Mouse (Mus musculus) ES-E14 (cell line): Measurements from ENCODE around the gene Fn1. TPM values are rescaled to one million over a fixed set of nuclear protein-coding genes. Genes with fewer than 3 reads are reported as not detected.

Experiments
- DNase-seq: peaks from one replicate; pipeline ENCODE4 v3.0.0-alpha.2; 2013; ENCODE audit warnings: low read depth, low spot score
- H3K27ac ChIP-seq: 2 replicates; pipeline ENCODE4 v1.5.1; 2012; ENCODE audit warnings: low read depth, mild to moderate bottlenecking, low read length, moderate library complexity, mixed read lengths; ENCODE audit not compliant: poor library complexity, insufficient read depth, severe bottlenecking
- H3K36me3 ChIP-seq: 2 replicates; pipeline ENCODE4 v1.6.1; 2012; ENCODE audit warnings: mild to moderate bottlenecking, low read length, moderate library complexity, mixed read lengths; ENCODE audit not compliant: control insufficient read depth, poor library complexity, insufficient read depth, severe bottlenecking
- H3K4me1 ChIP-seq, 2 experiments: fragments of 150-350 bp in 1 of 2; sonication (generic) in 1 of 2; 2 replicates each; pipeline ENCODE4 v1.6.1; 2012; ENCODE audit warnings: low read length in 2 of 2, mild to moderate bottlenecking in 1 of 2, mixed read lengths in 1 of 2; ENCODE audit not compliant: control insufficient read depth in 2 of 2, insufficient read depth in 2 of 2, poor library complexity in 1 of 2
- H3K4me3 ChIP-seq, 2 experiments: fragments of 150-350 bp in 1 of 2; sonication (generic) in 1 of 2; 2 replicates each; pipeline ENCODE4 v1.5.1; 2012; ENCODE audit warnings: low read length in 2 of 2, low read depth in 1 of 2, mild to moderate bottlenecking in 1 of 2, mixed read lengths in 1 of 2; ENCODE audit not compliant: insufficient read depth in 1 of 2, poor library complexity in 1 of 2, severe bottlenecking in 1 of 2
- H3K9ac ChIP-seq: 2 replicates; pipeline ENCODE4 v1.6.1; 2012; ENCODE audit warnings: low read depth, mild to moderate bottlenecking, low read length, mixed read lengths; ENCODE audit not compliant: poor library complexity, insufficient read depth, severe bottlenecking
- H3K9me3 ChIP-seq: fragments of 150-350 bp; sonication (generic); 2 replicates; pipeline ENCODE4 v1.6.1; 2012; ENCODE audit warnings: low read depth, mild to moderate bottlenecking, low read length; ENCODE audit not compliant: control insufficient read depth, insufficient read depth
- CHD2 ChIP-seq: IDR thresholded peaks from 2 replicates; pipeline ENCODE4 v1.6.1; 2014; ENCODE audit warnings: mild to moderate bottlenecking, low read depth, low read length, inconsistent platforms
- HCFC1 ChIP-seq: IDR thresholded peaks from 2 replicates; pipeline ENCODE4 v1.6.1; 2012; ENCODE audit warnings: low read length, inconsistent platforms, borderline replicate concordance; ENCODE audit not compliant: insufficient read depth
- MAFK ChIP-seq: IDR thresholded peaks from 2 replicates; pipeline ENCODE4 v1.6.1; 2014; ENCODE audit warnings: mild to moderate bottlenecking, low read depth, low read length, inconsistent platforms; ENCODE audit not compliant: insufficient read depth
- ZC3H11A ChIP-seq: IDR thresholded peaks from 2 replicates; pipeline ENCODE4 v1.6.1; 2012; ENCODE audit warnings: low read depth, mild to moderate bottlenecking, inconsistent platforms, low read length, borderline replicate concordance
- ZNF384 ChIP-seq: IDR thresholded peaks from 2 replicates; pipeline ENCODE4 v1.6.1; 2012; ENCODE audit warnings: low read depth, low read length, inconsistent platforms
- in situ Hi-C, 2 experiments: fragments of 600-800 bp; cut with MboI; formaldehyde crosslinking; loops; one replicate each; pipeline ENCODE4 v1.15.1; 2025; ENCODE audit warnings: low sequenced_read_pairs in 2 of 2, inconsistent platforms in 1 of 2; ENCODE audit not compliant: unreplicated experiment in 2 of 2
- total RNA-seq: library from RNA; depleted of rRNA; stranded (reverse); fragments of 300-350 nt; gene quantifications from 2 replicates; pipeline ENCODE4 v1.2.3, GENCODE M21; 2012

Gene Fn1
- total RNA-seq, 1 experiment = 491 TPM

DNA sequence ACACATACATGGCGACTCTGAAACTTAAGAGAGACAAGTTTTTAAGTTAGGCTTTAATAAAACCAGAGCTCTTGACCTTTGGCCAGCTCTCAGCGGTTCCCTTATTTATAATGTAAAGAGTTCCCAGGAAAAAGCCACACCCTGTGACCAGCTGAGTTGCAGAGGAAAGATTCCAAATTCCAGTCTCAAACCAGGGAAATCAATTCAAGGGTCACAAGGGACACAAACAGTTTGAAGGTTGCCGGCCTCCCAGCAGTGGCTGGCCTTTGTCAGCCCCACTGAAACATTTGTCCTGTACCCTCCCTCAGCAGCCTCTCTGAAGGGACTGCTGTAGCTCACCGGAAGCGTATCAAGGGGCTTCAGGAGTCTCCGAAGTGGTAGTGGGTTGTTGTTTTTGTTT is 2.3 kb downstream of the Fn1 start:
- Histone ChIP-seq H3K4me1 (peaks cover 9 to 11% of the 10 kb centered on the region in 2 experiments), H3K9me3 (no peaks in the 10 kb centered on the region), H3K9ac (no peak overlapping the region; the same call in 1 of the 2 replicates), H3K36me3 (peaks cover 27% of the 10 kb centered on the region), H3K4me3 (peak overlapping the region; percentile 86 to 91), H3K27ac (peak overlapping the region; percentile 81; the same call in 1 of the 2 replicates)
- in situ Hi-C loops = no loop called here
- no peak for TF ChIP-seq HCFC1
- no peak for TF ChIP-seq CHD2
- no peak for TF ChIP-seq ZNF384
- no peak for TF ChIP-seq MAFK
- no peak for DNase-seq

- in situ Hi-C loops = no loop called here
- DNase-seq = no peak
- Histone ChIP-seq H3K9me3 (no peaks in the 10 kb centered on the region), H3K4me3 (peak overlapping the region in 1 of 2 experiments; percentile 19; a peak in 2 of 4 replicates), H3K36me3 (peaks cover 48% of the 10 kb centered on the region), H3K27ac (peak overlapping the region; percentile 57; the same call in 1 of the 2 replicates), H3K9ac (peak overlapping the region; percentile 53; the same call in 1 of the 2 replicates), H3K4me1 (peaks cover 7 to 26% of the 10 kb centered on the region in 2 experiments; a peak in 3 of 4 replicates)
- TF ChIP-seq CHD2 (no peak), ZC3H11A (no peak), HCFC1 (no peak), ZNF384 (no peak), MAFK (no peak)
These were observed 4.8 kb downstream of the Fn1 start for GRCm38 (mm10) chr1:71648166-71648565.

DNA sequence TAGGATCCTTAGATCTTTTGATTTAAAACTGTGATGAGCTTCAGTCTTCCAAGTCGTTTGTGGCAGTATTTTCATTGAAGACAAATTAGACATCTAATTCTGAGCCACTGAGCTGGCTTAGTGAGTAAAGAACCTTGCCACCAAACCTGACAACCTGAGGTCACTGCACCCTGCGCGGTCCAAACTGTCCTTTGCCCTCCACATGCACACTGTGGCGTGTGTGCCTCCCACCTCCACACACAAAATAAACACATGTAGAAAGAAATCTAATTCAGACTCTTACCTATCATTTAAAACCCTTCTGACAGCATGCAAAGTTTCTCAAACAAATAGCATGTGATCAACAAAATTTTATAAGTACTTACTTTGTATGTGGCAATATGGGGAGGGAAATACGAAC is 6.2 kb downstream of the Fn1 start:
- TF ChIP-seq ZNF384 (no peak), ZC3H11A (no peak), MAFK (no peak), CHD2 (no peak), HCFC1 (no peak)
- Histone ChIP-seq H3K27ac (no peak overlapping the region; the same call in 1 of the 2 replicates), H3K4me1 (peaks cover 7 to 32% of the 10 kb centered on the region in 2 experiments; a peak in 3 of 4 replicates), H3K36me3 (peaks cover 57% of the 10 kb centered on the region), H3K4me3 (no peak overlapping the region), H3K9ac (no peak overlapping the region), H3K9me3 (no peaks in the 10 kb centered on the region)
- in situ Hi-C loops = no loop called here
- DNase-seq = no peak

GRCm38 (mm10) chr1:71645999-71646398 is 7.0 kb downstream of the Fn1 start:
- H3K9me3 ChIP-seq = no peaks in the 10 kb centered on the region
- H3K4me1 ChIP-seq = peaks cover 7 to 33% of the 10 kb centered on the region in 2 experiments; a peak in 3 of 4 replicates
- no peak overlapping the region for H3K9ac ChIP-seq
- in situ Hi-C loops = no loop called here
- TF ChIP-seq ZNF384 (no peak), CHD2 (peak; percentile 71)
- H3K27ac ChIP-seq = no peak overlapping the region; the same call in 1 of the 2 replicates
- 0 out of 4 replicates have a peak overlapping the region, but pooled peaks of 1 of the 2 experiments have one; percentile 8 for H3K4me3 ChIP-seq
- peak; percentile 86 for DNase-seq
- peaks cover 60% of the 10 kb centered on the region for H3K36me3 ChIP-seq

- Histone ChIP-seq H3K27ac (peak overlapping the region; percentile 73), H3K36me3 (peaks cover 63% of the 10 kb centered on the region), H3K9me3 (no peaks in the 10 kb centered on the region), H3K4me1 (peaks cover 7 to 34% of the 10 kb centered on the region in 2 experiments; a peak in 3 of 4 replicates), H3K4me3 (peak overlapping the region; percentile 8 to 43; a peak in 3 of 4 replicates), H3K9ac (peak overlapping the region; percentile 21; the same call in 1 of the 2 replicates)
- in situ Hi-C loops = no loop called here
- TF ChIP-seq MAFK (no peak), ZC3H11A (no peak), ZNF384 (no peak), HCFC1 (no peak), CHD2 (no peak)
- DNase-seq = no peak
These were observed 7.5 kb downstream of the Fn1 start for GRCm38 (mm10) chr1:71645466-71645865.
